Mouse (Mus musculus) C2C12 (cell line): ENCODE results near the gene Rusc2.

Source experiments
- CEBPB ChIP-seq: IDR thresholded peaks from one replicate; pipeline ENCODE4 v1.6.1; 2011; ENCODE audit warnings: low read depth, mild to moderate bottlenecking, control low read depth, moderate library complexity
- CTCF ChIP-seq: IDR thresholded peaks from one replicate; pipeline ENCODE4 v1.5.1; 2011; ENCODE audit not compliant: control insufficient read depth, insufficient read depth, insufficient read length
- FOSL1 ChIP-seq: IDR thresholded peaks from one replicate; pipeline ENCODE4 v1.8.0; 2011; ENCODE audit warnings: mild to moderate bottlenecking, low read length; ENCODE audit not compliant: poor library complexity, insufficient read depth, severe bottlenecking
- MAX ChIP-seq: IDR thresholded peaks from one replicate; pipeline ENCODE4 v1.6.1; 2011; ENCODE audit warnings: mild to moderate bottlenecking, control low read depth
- MYOD1 ChIP-seq: IDR thresholded peaks from one replicate; pipeline ENCODE4 v1.6.1; 2011; ENCODE audit warnings: low read depth; ENCODE audit not compliant: control insufficient read depth, insufficient read length
- MYOG ChIP-seq: IDR thresholded peaks from one replicate; pipeline ENCODE4 v1.6.1; 2011; ENCODE audit not compliant: control insufficient read depth, insufficient read length; ENCODE audit errors: extremely low read depth
- USF1 ChIP-seq: IDR thresholded peaks from one replicate; pipeline ENCODE4 v1.6.1; 2011; ENCODE audit warnings: low read depth, mild to moderate bottlenecking, control low read depth, moderate library complexity

DNA sequence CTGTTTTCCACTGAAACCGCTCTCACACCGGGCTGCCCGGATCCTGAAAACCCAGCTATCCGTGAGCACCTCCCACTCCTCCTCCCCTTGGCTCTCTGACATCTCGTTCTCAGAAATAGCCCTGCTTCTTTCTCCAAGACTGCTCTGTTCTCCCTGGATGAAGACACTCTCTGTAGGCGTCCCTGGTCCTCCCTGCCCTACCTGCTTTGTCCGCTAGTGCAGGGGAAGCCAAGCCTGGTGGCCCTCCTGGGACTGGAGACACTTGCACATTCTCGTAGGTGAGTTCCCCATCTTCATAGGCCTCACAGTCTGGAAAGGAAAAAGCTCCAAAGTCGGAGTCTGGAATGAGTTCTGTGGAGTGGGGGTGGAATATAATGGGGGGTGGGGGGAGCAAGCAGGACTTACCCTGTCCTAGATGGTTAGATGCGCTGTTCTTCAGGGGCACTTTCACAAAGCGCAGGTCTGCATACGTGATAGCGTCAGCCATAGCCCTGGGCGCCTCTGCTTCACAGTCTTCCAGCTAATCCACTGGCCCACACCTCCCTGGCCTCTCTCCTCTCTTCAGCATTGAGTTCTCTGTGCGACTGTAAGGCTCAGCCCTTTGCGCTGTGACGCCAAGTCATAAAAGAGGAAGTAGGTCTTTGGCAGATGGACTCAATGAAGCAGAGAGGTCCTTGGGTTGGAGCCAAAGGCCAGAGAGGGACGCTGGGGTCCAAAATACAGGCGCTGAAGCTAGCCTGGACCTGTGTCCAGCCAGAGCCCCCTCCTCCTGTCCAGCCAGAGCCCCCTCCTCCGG, 72.5 kb downstream of the Rusc2 start, which contains the start of gene Cd72:
- TF ChIP-seq CTCF (no peak), MAX (no peak), MYOG (no peak), USF1 (no peak), MYOD1 (no peak), CEBPB (no peak), FOSL1 (no peak)
